8 mouse cellular contexts compared by ENCODE assay signal in genomic region chr19:41933179-41934086, GRCm38 (mm10). TPM values are rescaled to one million over a fixed set of nuclear protein-coding genes. Genes with fewer than 3 reads are reported as not detected.
DNase-seq lines count a peak whose midpoint lies in the region; ATAC-seq lines count a peak whose summit lies in the region.

TSS of gene Exosc1 (minus strand) at chr19:41933423.
TSS of gene Zdhhc16 (plus strand) at chr19:41933480.

- peaks cover 8% of the 10 kb centered on the region for H3K36me3 ChIP-seq in lung, embryonic 16.5 days (ENCODE audit: control insufficient read depth, insufficient read depth, low read length)

- peak within 1 kb of the TSS; percentile 90 for H3K4me2 ChIP-seq in lung, embryonic 16.5 days (ENCODE audit: low read depth, low read length)

- peak within 1 kb of the TSS; percentile 96 for H3K4me3 ChIP-seq in lung, embryonic 16.5 days (ENCODE audit: low read length)

- H3K27ac ChIP-seq in lung, embryonic 16.5 days (ENCODE audit: low read length): peak within 1 kb of the TSS; percentile 55

- peak within 1 kb of the TSS; percentile 89 for H3K9ac ChIP-seq in lung, embryonic 16.5 days (ENCODE audit: low read length)

- peaks cover 15% of the 10 kb centered on the region for H3K4me1 ChIP-seq in lung, embryonic 16.5 days (replicated peaks; ENCODE audit: control insufficient read depth, insufficient read depth, low read length)

- no peaks in the 10 kb centered on the region for H3K9me3 ChIP-seq in lung, embryonic 16.5 days (ENCODE audit: control insufficient read depth, low read length)

- peak; percentile 99 for DNase-seq in MEL-GATA-1-ER (ENCODE audit: extremely low read depth, low read depth)
- DNase-seq in cerebellum, adult 8-10 months: peak; percentile 97
- peak; percentile 97 for DNase-seq in forelimb bud, embryonic 11.5 days (ENCODE audit: low read depth, low spot score)
- DNase-seq in layer of hippocampus, adult 9-10 months (ENCODE audit: low spot score): peak; percentile 100
- peak; percentile 93 for DNase-seq in ovary, postnatal 10 days (ENCODE audit: low spot score)
- peak; percentile 95 to 96 for DNase-seq in thymus, postnatal 10 days (ENCODE audit: low spot score in 2 of 2)

- WGBS in lung, embryonic 16.5 days: under 1% methylated on average over 47 of the region's 47 CpGs

- peak; percentile 99 for ATAC-seq in hematopoietic stem cell, adult 5-6 weeks (replicated peaks in 1 of 2; ENCODE audit: insufficient read depth in 1 of 2, low FRiP score in 2 of 2, low TSS enrichment in 1 of 2, low read depth in 1 of 2, poor library complexity in 2 of 2, severe bottlenecking in 2 of 2)
- ATAC-seq in lung, embryonic 16.5 days (ENCODE audit: low read depth): peak; percentile 100

- H3K27me3 ChIP-seq in lung, embryonic 16.5 days (ENCODE audit: control insufficient read depth, insufficient read depth, low read depth, low read length): no peaks in the 10 kb centered on the region

RNA-seq across cellular contexts. Expression of gene Exosc1, which starts in this region (rescaled TPM):
- 50.7 and 52.2 TPM in 2 replicates for total RNA-seq in hematopoietic stem cell, adult 5-6 weeks (2017)
- polyA plus RNA-seq in lung, embryonic 16.5 days (2015; fragmentation: Nextera tagmentation; extraction: Ambion mirVana): 60.0 and 65.9 TPM in 2 replicates

RNA-seq across cellular contexts. Expression of gene Zdhhc16, which starts in this region (rescaled TPM):
- total RNA-seq in hematopoietic stem cell, adult 5-6 weeks (2017): 22.3 and 26.4 TPM in 2 replicates
- polyA plus RNA-seq in lung, embryonic 16.5 days (2015; fragmentation: Nextera tagmentation; extraction: Ambion mirVana): 82.3 and 84.4 TPM in 2 replicates

Comparison
In these comparisons a context has a peak if more than half of its experiments do, and no peak if none do; other contexts are left out.
1. Peak in every context shown above with its lines: DNase-seq, ATAC-seq, H3K4me3 ChIP-seq and H3K27ac ChIP-seq.